Mouse (Mus musculus): ENCODE results near the gene Abi3bp.

Abi3bp gene

DNA sequence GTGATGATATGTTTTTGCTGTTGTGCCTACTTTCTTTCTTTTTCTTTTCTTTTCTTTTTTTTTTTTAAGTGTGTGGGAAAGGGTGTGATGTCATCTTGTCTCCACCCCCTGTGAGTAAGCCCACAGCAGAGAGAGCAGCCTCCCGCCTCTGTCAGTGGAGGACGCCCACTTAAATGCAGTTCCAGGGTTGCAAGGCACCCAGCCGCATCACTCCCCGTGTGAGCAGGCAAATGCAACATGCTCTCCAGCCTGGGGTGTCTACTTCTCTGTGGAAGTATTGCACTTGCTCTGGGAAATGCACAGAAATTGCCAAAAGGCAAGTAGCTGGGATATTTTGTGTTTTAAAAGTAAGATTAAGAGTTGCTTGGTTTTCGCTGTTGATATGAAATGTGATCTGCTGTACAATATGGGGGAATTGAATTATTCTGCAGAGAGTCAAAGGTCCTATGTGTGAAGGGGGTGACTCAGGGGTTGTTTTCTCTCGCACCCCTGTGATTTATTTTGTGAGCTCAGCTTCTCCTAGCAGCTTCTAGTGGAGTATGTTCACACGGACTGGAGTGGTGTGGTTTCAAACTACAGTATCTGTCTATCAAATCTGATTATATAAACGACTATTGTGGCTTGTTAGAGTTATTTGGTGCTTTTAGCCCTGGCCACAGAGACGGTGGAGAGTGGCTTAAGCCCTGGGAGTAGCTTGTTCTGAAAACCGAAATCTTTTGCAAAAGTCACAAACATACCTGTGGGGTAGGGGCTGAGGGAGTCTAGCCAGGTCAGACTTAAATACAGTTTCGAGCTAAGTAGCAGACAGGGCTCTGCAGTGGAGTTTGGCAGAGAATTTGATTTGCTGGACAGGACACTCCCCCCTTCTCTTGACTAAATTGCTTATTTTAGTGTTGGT lies at the start of gene Abi3bp:
Gene Abi3bp (plus strand): TSS at position 202 of the 898 bp plus-strand sequence.
- DNase-seq, result peak; percentile 34

DNA sequence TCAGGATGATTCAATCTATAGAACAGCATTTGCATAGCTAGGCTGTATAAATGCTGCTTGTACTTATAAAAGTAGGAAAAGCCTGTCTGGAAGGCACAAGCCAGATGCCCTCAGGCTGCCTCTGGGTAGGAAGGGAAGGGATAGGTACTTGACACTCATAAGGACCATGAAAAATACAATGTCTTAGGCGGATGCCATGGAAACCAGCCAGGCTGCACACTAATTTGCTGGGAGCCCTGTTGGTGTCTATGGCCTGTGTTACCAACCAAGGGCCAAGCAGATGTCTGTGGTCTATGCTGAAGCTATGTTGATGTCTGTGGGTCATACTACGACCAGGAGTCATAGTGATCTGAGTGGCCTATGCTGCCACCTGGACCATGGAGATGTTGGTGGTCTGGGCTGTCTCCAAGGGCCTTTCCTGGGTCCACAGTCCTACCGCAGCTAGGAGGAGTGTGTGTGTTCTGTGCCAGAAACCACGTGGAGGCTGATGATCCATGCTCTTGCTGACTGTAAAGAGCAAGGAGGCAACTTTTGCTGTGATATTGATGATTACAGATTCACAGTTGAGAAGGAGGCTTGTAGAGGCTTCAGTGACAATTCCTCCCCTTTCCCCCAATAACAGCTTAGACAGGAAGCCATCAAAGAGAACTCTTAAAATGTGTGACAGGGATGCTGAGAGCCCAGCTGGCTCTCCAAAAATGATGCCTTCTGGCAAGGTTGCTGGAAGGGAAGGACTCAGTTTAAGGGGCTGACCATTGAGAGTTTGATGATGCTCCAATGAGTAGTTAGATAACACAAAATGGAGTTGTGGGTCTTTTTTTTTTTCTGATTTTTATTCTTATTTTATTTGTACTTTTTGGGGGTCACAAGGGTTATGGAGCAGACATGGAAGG lies 42.1 kb upstream of the Abi3bp start:
- DNase-seq, result no peak

DNA sequence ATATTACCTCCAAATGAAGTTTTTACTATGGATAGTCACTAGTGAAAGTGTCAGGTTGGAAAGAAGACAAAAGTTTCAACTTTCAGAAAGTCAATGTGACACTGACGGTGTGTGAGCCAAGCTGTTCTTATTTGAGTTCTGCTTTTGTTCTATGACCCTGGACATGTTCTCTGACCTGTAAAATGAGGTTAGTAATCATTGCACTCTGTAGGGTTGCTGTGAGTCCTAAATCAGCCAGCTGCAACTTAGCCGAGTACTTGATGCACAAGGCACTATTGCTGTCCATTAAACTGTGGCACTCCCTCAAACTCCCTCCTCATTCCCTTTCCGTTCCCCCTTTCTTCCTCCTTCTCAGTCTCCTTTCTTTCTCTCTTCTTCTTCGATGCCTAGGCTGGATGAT lies 37.4 kb upstream of the Abi3bp start:
- no peak for DNase-seq

DNA sequence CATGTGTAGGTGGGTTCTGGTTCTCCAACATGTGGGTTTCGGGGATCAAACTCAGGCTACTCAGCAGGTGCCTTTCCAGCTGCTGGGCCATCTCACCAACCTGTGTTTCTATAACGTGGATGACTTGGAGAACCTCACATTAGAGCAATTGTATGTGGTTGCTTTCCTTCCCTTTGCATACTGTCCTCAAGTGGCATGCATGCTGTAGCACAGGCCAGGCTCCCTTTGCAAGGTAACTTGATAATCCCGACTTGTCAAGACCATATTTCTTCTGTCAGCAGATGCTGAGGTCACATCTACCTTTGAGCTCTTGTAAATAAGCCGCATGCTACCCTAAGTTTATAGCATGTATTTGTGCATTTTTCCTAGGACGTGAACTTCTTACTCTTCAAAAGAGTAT lies 36.6 kb upstream of the Abi3bp start:
- no peak for DNase-seq

DNA sequence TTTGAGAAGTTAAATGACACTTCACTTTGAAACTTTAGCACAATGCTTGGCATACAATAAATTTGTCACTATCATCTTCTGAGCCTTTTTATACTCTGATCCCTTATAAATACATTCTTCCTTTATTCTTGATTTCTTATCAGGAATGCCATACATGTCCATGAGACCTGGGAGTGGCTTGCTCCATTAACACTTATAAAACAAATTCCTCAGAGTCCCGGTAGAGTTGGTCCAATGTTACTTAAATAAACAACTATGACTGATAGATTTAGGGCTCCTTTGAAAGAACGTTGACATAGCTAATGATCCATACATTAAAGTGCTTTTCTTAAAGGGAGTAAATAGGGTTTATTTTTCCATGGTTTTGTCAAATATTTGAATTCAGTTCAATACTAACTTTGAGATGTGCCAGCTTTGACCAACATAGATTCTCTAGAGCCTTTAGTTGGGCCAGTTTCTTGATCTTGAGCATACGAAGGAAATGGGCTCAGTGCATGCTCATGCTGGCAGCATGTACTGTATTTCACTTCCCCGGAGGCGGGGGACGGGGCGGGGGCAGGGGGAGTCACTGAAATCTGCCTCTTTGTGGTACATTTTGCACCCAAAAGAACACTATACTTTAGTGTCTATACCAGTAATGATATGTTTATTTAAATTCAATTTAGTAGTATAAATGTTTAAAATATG lies 35.9 kb upstream of the Abi3bp start:
- no peak for DNase-seq

DNA sequence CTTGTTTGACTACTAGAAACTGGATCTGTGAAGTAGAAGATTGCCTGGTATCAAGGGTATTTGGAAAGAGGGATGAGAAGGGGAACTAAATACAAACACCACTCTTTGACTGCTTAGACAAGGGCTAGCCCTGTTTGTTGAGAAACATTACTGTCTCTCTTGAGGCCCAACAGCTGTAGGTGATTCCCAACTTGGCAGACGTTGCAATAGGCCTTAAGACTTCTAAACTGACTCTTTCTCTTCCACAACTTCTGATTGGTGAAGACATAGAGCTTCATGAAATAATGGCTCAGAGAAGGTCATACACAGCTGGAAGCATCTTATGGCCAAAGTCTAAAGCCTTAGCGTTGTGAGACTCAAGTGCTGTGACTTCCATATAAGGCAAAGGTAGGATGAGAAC lies 26.2 kb upstream of the Abi3bp start:
- no peak for DNase-seq

DNA sequence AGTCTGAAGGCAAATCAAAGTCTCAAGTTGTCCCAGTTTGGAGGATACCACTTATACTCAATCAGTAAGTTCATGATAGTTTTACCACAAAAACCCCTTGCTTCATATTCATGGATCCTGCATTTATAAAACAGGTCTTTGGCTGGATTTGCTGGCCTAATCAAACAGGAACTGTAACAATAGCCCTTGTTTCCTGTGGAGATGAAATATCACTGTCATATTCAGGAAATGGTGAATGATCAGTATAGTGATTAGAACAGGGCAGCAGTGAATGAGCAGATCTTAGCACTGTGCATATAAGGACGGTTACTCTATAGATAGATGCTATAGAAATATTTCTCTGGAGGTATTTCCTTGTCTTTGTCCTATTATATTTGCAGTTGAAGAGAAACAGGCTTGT lies 25.8 kb upstream of the Abi3bp start:
- DNase-seq, result no peak

DNA sequence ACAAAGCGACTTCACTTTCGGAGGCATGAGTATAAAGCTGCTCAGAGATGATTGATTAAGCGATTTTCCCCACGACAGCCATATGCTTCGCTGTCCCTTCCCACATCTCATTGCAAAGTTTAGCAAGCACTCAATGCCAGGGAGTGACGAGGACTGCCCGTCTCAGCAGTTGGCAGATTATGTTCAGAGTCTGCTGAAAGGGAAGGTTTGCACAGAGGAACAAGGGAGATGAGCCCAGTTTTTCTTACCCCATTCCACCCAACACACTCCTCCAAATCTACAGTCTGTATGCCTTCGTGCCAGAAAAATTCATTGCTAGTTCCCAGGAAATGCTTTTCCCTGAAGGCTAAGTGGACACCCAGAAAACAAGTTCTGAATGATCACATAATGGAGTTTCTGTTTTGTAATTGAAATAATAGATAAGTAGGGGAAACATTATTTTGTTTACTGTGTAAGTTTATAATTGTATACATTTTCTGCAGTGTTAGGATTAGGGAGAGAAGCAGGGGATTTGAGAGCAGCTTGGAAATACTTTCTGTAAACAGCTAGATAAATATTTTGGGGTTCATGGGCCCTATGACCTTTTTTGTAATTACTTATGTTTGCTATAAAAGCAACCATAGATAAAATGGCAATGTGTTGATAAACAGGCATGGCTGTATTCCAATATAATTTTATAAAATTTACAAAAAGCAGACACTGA lies 19.5 kb upstream of the Abi3bp start:
- DNase-seq, result no peak

DNA sequence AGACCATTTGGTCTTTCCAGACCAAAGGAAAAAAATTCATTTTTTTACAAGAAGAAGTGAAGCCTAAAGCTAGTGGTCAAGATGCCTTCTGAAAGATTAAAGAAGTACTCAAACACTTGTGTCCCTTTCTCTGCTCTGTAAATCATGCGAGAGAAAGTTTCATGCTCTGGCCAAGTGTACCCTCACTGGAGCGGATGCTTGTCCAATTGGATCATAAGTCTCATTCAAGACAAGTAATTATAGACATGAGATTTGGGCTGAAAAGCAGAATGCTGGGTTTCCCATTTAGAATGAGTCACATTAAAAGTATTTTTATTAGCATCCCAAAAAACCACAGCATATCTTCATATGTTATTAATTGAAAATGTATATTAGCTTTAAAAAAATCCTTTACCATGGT lies 4.5 kb upstream of the Abi3bp start:
- DNase-seq, result no peak

DNA sequence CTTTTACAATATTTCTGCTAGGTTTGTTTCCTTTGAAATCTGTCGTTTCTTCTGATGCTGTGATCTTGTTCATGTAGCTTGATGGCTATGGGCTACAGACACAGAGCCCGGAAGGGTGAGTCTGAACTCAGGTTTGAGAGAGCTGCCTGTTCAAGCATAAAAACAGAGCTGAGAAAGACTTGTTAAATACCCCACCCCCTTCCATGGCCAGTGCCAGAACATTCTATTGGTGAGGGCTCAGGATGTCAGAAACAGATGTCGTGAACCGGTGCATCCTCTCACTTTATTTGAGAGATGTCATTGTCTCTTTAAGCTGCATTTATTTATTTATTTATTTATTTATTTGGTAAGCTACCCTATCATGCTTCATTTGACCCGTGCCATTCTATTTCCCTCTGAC lies 2.0 kb upstream of the Abi3bp start:
- no peak for DNase-seq

DNA sequence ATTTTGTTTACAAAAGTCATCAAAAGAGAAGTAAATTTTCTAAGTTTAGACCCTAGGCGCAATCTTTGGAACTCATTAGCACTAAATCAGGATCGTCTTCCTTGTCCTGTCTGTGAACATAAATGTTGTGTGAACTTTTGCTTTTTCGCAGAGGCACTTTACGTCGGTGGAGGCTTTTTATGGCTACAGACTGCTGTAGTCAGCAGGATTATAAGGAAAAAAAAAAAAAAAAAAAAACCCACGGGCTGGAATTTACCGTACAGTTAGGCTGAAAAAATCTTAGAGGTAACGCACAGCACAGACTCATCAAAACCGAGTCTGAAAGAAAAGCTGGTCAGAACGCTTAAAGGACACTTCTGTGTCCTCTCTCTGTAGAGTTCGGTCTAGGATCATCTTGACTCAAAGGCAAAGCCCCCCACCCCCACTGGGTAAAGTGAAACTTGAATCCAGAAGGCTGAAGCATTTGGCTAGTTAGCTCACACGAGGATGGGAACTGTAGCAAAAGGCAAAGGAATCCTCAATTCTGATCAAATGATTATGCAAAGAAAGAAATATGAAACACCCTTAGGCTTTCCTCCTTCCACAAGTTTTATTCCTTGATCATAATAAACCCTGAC lies 1.0 kb downstream of the Abi3bp start:
- peak; percentile 66 for DNase-seq

DNA sequence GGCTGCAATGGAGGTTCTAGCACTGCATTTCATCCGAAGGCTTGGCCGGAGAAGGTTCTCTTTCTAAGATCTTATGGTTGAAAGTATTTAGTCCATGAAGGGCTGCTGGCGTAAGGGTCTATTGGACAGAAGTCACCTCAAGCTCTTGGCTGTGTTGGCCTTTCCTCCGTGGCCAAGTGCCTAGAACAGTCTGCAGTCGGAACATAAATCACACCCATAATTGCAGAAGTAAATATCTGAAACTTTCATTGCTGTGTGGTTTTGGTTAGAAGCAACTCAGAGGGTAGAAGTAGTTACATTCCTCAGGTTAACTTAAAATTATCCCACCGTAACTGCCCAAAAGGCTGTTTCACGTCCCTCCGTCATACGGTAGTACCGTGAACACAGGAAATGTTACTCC lies 5.8 kb downstream of the Abi3bp start:
- no peak for DNase-seq

DNA sequence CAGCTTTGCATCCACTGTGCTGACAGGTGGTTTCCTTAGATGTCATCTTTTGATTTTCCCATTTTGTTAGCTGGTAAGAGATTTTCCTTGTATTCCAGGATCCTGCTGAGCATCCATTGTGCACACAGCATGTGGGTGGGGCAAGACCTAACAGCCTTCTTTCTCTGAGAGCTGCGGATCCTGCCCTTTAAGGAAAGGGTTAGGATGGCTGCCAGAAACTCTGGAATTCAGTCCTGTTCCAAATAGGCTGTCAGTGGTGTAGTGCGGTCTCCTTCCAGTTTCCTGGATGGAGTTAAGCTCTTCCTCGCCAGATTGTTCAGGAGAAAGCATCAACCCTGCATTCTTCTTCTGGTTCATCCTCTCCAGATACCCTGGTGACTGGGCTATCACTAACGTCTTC lies 8.8 kb downstream of the Abi3bp start:
- no peak for DNase-seq

DNA sequence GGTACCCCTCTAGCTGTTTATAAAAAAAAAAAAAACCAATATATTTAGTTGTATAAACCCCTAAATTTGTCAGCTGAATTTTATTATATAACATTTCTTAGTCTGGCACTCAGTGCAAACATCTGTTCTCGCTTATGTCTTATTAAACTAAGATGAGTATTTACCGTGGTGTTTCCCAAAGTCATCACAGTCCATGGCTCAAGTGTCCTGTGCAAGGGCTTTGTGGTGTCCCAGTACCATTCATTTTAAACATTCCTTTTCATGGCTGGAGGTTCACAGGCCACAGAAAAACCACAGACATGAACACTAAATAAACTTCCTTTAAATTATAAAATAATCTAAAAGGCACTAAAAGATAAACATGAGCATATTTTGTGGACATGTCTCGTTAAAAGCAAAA lies 13.2 kb downstream of the Abi3bp start:
- no peak for DNase-seq

DNA sequence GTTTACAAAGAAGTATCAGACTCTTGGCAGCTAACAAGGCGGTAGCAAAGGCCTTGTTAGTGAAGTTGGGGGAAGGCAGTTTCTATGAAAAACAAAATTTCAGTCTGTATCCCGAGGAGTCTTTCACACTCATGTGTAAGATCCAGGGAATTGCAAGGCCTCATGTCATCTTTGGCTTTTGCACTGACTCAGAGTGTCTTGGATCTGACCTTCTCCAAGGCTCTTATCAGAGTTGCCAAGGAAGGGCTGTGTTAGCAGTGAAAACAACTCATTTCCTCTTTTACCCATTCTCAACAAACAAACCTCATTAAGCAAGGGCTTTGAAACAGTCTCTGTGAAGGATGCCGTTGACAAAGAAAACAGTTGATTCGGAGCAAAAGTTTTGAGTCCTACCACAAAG lies 17.6 kb downstream of the Abi3bp start:
- no peak for DNase-seq

DNA sequence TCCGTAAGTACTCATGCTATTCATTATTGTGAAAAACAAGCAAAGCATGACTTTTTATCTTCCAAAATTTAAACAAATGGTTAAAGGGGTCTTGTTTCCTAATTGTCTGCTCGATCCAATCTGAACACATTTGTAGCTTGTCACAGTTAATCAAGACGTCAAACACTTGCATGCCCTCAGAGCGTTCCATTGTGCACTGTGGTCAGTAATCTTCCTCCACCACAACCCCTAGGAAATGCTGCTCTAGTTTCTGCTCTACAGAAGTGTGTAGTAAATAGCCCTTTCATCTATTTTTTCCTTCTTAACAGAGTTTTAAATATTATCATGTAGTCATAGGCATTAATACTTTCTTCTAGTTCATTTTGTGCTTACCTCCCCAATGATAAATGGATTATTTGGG lies 19.1 kb downstream of the Abi3bp start:
- DNase-seq, result no peak

DNA sequence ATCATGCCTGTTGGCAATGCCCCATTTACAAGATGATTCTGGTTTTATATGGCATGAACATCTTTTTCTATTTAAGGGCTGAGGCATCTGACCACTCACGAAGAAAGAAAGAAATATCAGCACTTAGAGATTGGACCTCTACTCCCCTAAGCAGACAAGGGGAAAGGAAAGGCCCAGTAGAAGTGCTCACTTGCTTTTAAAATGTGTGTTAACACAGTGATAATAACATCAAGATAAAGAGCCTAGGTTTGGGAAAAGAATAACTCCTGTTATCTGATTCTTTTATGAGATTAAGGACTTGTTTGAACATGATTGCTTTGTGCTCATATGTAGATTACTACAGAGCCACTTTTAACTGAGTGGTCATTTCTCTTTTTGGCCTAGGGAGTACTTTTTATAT lies 21.0 kb downstream of the Abi3bp start:
- DNase-seq, result no peak

DNA sequence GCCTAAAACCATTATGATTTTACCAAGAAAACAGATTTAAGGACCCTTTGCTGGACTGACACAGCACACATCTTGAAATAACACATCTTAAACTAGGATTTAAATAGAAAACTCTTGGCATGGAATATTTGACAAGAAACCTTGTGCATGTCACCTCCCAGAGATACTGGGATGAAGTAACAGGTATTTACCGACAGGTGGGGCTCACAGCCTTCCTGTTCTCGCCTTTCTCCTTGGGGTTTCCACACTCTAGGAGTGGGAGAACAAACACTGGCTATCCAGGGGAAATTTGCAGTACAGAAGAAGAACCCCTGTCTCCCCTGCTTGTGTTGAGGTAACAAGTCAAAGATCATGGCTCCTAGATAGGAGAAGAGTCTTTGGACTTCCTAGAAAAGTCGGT lies 22.8 kb downstream of the Abi3bp start:
- no peak for DNase-seq

DNA sequence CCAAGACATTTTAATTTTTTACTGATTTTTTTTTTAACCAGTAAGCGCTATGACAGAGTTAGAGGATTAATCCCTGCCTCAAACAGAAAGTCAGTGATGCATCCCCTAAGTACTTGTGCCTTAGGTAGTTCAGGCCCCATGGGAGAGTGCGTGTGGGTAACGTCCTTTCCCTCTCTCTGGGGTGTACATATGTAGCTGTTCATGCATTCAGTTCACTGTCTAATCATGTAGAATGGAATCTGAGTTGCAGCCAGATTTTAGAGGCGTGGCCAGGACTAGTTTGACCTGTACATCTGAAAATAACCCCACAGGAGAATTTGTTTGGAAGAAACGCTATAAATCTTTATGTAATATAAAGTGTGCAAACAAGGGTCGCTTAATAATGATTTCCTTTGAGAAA lies 23.4 kb downstream of the Abi3bp start:
- DNase-seq, result no peak

DNA sequence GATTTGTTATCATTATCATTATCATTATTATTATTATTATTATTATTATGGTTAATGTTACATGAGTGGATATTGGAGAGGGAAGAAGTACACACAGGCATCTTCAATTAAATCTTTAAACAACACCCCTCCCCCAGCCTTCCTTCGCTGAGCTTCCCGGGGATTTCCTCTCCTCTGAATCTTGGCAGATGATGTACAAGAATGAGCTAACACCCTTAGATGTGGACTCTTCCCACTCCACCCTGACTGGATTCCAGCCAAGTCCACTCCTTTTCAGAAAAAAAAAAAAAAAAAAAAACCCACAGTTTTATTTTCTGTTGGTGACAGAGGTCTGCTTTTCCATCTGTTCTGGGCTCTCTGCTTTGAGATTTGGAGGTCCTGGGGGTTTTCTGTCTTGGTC lies 23.8 kb downstream of the Abi3bp start:
- DNase-seq, result no peak

DNA sequence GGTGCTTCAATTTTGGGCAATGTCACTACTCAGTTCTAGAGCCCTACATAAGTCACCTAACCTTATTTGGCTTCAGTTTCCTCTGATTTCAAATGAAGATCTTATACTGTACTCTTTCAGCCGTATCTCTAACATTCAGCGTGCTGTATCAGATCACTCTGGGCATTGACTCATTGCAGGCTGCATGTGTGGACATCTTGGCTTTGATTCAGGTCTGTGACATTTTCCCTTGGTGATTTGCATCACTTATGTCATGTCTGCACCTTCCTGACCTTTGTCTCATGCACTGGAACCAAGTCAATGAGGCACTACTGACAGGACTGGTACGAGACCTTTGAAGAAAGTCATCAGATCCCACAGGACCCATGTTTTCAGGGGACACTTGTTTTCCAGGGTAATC lies 24.5 kb downstream of the Abi3bp start:
- DNase-seq, result no peak

DNA sequence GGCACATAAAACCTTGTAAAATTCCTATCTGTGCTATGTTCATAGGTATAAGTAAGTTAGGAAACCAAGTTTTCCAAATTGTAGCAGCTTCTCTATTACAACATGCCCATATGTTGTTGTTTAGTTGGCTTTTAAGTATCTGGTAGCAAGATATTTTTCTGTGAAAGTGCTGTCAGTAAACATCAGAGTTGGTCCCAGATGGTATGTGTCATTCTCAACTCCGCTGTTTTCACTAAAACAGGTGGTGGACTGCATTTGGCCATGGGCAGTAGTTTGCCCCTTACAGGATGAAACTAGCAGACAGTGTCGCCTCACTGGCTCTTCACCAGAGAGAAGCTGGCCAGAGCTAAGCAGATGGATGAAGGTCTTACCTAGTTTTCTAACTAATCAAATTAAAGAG lies 26.3 kb downstream of the Abi3bp start:
- DNase-seq, result no peak

Data from embryo, embryonic 11 days (tissue).